Mouse (Mus musculus) gastrocnemius, postnatal 4 days (tissue): Measurements from ENCODE around the gene Itga2b. TPM values are rescaled to one million over a fixed set of nuclear protein-coding genes. Genes with fewer than 3 reads are reported as not detected.

ENCODE experiments used
- DNase-seq, 2 experiments: peaks; one replicate each; pipeline ENCODE4 v3.0.0; 2021 to 2022; ENCODE audit warnings: low spot score in 2 of 2, mixed read lengths in 2 of 2
- total RNA-seq, 2 experiments: library from RNA; stranded (reverse); gene quantifications; 2 replicates each; pipeline ENCODE4 v1.2.3; 2021

Itga2b gene
- total RNA-seq, 2 experiments from 2014 or later: 3.2 to 4.7 TPM

DNA sequence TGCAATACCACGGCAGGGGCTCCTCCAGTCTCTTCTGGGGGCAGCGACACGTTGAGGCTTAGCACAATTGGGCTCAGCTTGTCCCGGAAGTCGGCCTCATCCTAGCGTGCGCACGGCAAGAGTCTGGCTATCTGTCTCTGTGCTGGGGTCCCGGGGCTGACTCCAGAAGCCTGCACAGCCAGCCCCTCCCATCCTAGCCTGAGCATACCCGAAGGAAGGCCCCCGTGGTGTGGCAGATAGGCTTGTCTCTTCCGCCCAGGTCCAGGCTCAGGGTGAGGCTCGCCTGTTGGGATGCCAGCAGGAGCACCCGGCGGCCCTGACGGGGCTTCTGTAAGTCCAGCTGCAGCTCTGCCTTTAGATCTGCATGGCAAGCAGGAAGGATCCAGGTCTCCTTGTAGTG is 9.4 kb downstream of the Itga2b start:
- DNase-seq: no peak

DNA sequence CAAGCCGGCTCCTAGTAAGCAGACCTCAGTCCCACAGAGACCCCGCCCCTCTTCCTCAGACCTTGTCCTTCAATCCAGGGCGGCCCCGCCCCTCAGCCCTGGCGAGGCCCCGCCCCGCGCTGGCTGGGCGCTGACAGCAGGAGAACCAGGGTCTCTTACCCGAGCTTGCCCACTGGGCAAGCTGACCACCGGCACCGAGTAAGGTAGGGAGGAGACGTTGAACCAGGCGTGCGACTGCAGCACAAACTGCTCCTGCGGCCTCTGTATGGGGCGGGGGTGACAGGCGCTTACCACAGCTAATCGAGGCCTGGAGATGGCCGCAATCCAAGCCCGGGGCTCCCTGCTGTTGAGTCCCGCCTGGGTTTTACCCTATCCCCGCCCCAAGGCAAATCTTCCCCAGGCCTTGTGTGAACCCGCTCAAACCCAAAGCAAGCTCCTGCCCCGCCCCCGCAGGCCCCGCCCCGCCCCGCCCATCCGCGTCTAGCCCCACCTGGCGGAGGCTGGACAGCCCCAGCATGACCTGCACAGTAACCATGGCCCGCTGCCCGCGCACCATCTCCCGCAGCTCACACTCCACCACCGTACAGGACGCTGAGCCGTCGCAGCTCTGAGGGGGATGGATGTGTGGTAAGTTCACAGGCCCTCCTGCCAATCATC is 14.1 kb downstream of the Itga2b start:
- peak in 1 of 2 experiments; percentile 70 for DNase-seq

DNA sequence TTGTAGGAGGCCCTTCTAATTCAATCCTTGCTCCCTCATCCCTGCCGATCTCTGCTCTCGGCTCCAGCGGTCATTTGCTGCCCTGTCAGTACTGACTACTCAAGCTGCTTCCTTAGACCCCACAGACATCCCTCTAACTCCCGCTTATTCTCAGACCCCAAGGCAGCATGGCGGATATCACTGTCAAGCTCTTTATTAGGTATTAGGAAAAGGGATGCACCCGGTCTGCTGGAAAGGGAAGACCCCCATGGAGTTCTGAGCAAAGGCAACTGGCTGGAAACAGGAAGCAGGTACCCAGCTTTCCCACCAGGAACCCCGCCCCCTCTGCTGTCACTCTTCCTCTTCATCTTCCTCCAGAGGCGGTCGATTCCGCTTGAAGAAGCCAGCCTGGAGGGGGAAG is 16.8 kb downstream of the Itga2b start:
- DNase-seq: no peak

DNA sequence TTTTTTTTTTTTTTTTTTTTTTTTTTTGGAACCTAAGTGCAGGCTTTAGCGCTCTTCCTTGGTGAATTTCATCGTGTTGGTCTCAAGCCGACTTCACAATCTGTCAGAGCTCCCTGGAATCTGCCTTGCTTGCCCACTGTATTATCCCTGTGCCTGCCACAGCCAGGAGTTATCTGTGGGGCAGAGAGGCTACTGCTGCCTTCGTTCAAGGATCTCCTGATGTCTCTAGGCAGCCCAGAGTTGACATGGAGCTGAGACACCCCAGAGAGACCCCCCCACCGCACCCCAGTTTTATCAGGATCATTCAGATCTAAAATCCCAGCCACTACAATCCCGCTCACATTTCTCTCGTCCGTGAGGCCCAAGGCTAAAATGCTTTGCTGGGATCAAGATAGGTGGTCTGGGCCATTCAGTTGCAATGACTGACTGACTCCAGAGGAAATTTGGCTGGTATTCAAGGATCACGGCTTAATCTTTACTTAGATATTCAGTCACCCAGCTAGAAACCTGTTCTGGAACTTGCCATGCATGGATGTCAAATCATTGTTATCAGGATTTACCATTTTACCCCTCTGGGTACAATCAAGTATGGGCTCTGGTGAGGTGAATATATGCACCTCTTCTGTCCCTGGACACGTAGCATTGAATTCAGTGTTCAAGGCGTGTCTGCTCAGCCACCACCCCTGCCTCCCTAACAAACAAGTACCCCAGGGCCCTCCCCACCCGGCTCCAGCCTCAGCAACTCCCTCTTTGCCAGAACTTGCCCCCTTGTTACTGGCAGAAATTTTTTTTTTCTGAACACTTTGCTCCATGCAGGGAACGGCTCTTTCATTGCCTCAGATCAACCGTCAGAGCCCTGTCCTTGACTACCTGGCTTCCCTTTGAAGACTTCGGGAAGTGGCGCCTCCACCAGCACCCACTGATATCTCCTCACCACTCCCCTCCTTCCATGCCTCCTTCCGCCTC is 20.6 kb downstream of the Itga2b start:
- no peak for DNase-seq

DNA sequence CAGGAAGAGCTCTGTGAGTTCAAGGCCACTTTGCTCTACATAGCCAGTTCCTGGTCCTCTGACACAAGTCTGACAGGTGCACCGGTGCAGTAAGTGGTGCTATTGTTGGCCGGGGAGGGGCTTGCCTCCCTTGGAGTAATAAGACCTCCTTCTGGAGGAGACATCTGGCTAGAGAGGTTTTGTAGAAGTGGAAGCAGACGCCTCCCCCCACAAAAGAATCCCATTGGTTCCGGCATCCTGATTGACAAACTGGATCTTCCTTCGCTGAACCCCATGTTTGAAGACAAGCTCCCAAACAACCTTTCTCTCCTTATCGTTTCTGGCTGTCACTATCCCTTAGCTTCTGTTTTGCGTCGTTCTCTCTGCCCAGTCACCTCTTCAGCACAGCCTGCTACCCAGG is 21.6 kb downstream of the Itga2b start:
- DNase-seq: no peak

- peak; percentile 82 to 83 for DNase-seq
These were observed 22.4 kb downstream of the Itga2b start, which contains the start of gene Fam171a2 for GRCm38 (mm10) chr11:102447497-102447896. Gene Fam171a2 (minus strand): TSS chr11:102447682.

DNA sequence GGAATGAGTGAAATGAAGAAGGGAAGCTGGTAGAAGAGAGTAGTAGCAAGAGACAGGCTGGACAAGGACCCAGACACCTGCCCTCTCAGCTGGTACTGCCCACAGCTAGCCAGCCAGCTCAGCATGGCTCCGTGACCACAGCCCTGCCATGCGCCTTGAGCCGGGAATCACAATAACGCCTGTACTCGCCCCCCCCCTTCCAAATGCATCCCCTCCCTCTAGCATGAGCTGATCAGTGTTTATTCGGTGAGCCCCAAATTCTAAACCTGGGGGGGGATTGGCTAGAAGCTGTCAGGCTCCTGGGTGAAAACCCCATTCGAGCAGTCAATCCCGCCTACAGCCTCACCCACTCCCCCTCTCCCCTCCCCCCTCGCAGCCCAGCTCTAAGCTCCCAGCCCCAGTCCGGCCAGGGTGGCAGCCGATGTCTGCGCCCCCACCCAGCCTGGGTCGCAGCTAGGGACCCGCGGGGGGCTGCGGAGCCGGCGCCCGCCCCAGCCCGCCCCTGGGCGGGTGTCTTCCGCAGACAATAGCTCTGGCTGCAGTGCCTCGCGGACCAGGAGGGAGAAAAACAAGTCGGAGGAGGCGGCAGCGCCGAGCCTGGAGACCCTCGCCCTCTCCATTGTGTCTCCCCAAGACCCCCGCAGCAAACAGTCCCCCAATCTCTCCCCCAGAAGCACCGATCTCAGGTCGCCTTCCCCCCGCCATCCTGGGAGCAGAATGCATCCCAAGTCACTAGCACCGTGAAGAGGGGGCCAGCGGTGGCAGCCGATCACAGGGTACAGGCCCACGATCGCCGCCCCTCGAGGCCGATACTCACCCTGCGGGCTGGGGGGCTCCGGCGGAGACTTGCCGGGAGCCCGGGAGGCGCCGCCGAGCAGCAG is 23.1 kb downstream of the Itga2b start:
- DNase-seq: no peak

DNA sequence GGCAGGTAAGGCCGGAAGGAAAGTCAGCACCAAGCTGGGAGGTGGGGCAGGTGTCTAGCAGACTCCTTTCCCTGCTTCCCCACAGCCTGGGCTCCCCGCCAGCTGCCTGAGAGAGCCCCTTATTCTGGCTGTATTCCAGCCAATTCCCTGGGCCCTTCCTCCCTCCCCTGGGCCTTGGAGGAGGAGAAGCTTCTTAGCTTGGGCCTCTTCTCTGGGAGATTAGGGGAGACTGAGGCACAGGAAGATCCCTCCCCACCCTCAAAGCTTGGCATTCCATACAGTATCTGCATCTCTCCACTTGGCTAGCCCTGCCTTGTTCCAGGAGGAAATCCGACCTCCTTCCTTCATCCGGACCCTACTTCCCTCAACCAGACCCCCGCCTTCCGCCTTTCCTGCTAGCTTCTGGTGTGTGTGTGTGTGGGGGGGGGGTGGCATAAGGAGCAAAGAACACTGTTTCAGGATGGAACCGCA is 24.0 kb downstream of the Itga2b start:
- DNase-seq: no peak

- peak in 1 of 2 experiments; percentile 54 for DNase-seq
These were observed 24.5 kb downstream of the Itga2b start for GRCm38 (mm10) chr11:102445264-102445890.

DNA sequence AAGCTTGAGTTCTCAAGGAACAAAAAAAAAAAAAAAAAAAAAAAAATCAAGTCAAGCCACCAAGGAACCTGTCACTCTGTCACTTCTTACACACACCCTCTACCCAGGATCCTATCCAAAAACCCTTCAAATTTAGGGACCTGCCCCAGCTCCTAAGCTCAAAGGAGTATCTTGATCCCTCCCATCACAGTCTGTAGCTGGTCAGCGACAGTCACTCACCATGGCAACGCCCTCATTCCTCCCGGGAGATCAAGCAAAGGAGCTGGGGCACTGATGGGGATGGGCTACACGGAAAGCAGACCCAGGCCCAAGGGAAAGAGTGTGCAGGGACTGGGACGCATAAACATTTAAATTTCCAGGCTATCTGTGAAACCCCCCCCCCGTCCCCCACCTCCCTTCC is 25.1 kb downstream of the Itga2b start:
- DNase-seq: no peak

- DNase-seq: no peak
These were observed 25.6 kb downstream of the Itga2b start for GRCm38 (mm10) chr11:102444321-102444720.

GRCm38 (mm10) chr11:102443740-102444139 is 26.2 kb downstream of the Itga2b start:
- no peak for DNase-seq

- no peak for DNase-seq
These were observed 27.8 kb downstream of the Itga2b start for GRCm38 (mm10) chr11:102442089-102442488.

DNA sequence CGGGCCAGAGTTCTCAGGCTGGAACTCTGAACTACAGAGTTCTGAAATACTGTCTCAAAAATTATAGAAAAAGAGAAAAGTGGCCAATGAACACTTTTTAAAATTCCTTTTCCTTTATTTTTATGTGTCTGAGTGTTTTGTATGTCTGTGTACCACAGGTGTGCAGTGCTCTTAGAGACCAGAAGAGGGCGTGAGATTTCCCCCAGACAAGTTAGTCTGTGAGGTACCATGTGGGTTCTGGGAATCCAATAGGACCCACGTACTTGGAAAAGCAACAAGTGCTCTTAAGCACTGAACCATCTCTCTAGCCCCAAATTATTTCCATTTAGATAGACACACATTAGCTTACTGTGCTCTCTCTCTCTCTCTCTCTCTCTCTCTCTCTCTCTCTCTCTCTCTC is 28.5 kb downstream of the Itga2b start:
- DNase-seq: no peak

- no peak for DNase-seq
These were observed 29.7 kb downstream of the Itga2b start for GRCm38 (mm10) chr11:102440255-102440654.

DNA sequence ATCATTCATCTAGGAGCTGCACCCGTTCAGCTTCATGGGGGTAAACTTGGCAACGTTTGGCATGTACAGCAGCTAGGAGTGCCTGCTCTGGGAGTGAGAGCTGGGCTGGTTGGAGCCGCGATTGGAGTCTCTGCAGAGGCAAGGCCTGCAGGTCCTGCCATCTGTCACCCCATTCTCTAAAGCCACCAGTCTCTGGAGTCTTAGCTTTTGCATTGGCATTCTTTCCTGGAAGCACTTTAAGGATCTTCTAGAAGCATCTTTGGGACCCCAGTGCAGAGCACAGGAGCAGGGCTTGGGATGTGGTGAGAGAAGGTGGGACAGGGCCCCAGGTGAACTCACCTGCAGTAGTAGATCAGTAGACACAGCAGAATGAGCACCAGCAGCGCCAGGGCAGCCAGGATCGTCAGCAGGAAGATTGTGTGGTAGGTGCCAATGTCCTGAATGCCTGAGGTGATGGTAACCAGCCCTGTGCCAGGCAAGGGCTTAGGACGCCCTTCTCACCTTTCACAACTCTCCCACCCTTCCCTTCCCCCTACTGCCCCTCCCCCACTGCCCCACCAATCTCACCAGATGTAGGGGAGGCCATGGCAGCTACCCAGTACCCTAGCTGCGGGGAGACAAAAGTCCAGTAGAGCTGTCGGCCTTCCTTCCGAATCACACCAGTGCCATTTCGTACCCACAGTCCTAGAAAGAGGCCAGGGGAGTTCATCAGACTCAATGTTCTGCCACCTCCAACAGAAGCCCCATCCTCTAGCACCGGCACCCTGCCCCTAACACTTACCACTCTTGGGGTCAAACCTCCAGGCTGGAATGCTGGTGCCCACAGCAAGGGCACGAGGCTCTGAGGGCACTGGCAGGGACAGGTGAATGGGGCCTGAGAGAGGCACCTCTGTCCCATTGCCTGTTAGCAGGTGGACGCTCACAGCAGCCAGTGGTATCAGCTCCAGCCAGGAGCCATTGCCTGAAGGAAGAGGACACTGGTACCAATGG is 30.5 kb downstream of the Itga2b start:
- DNase-seq: no peak

- peak; percentile 90 to 91 for DNase-seq
These were observed 31.5 kb downstream of the Itga2b start for GRCm38 (mm10) chr11:102438212-102439092.
